Mouse (Mus musculus) CH12.LX (cell line): Measurements from ENCODE around the gene Lrch4. TPM values are rescaled to one million over a fixed set of nuclear protein-coding genes. Genes with fewer than 3 reads are reported as not detected.
A peak's percentile ranks its signal among the peaks of the same experiment; 100 is the strongest.

Experiments used
- DNase-seq: peaks from one replicate; pipeline ENCODE4 v3.0.0-alpha.2; 2013; ENCODE audit errors: extremely low read depth
- H3K27ac ChIP-seq: 2 replicates; pipeline ENCODE4 v1.5.1; 2012; ENCODE audit warnings: low read depth, mild to moderate bottlenecking, control low read depth, moderate library complexity; ENCODE audit not compliant: insufficient read depth
- H3K27me3 ChIP-seq: replicated peaks from 2 replicates; pipeline ENCODE3; 2012; ENCODE audit warnings: inconsistent platforms
- H3K36me3 ChIP-seq, 2 experiments: replicated peaks in 1 of 2; 2 replicates each; pipeline versions ENCODE3 to v1.6.1; 2012; ENCODE audit warnings: inconsistent platforms in 1 of 2, low read length in 1 of 2, mild to moderate bottlenecking in 1 of 2, mixed read lengths in 1 of 2, moderate library complexity in 1 of 2; ENCODE audit not compliant: control insufficient read depth in 1 of 2, insufficient read depth in 1 of 2
- H3K4me1 ChIP-seq, 2 experiments: 2 replicates each; pipeline ENCODE4 v1.6.1; 2012; ENCODE audit warnings: inconsistent platforms in 1 of 2, moderate library complexity in 1 of 2; ENCODE audit not compliant: insufficient read depth in 2 of 2, control insufficient read depth in 1 of 2
- H3K4me2 ChIP-seq: 2 replicates; pipeline ENCODE4 v1.6.1; 2012; ENCODE audit warnings: low read depth, mild to moderate bottlenecking, control low read depth; ENCODE audit not compliant: poor library complexity, insufficient read depth, severe bottlenecking
- H3K4me3 ChIP-seq, 3 experiments: fragments of 150-350 bp in 1 of 3; sonication (generic) in 1 of 3; replicated peaks in 1 of 3; 2 replicates each; pipeline versions ENCODE3 to v1.5.1; 2011 to 2012; ENCODE audit warnings: low read depth in 2 of 3, low read length in 2 of 3, mild to moderate bottlenecking in 2 of 3, moderate library complexity in 2 of 3, control low read depth in 1 of 3, improper control_type of control experiment in 1 of 3, inconsistent platforms in 1 of 3, mixed read lengths in 1 of 3; ENCODE audit not compliant: poor library complexity in 1 of 3
- H3K79me2 ChIP-seq: replicated peaks from 2 replicates; pipeline ENCODE4 v1.6.1; 2012; ENCODE audit warnings: mild to moderate bottlenecking, moderate library complexity; ENCODE audit not compliant: control insufficient read depth, poor library complexity, insufficient read depth, severe bottlenecking; ENCODE audit errors: extremely low read depth
- H3K9ac ChIP-seq: 2 replicates; pipeline ENCODE4 v1.6.1; 2012; ENCODE audit warnings: low read depth, mild to moderate bottlenecking, control low read depth, moderate library complexity; ENCODE audit not compliant: insufficient read depth
- H3K9me3 ChIP-seq: replicated peaks from 2 replicates; pipeline ENCODE3; 2012; ENCODE audit warnings: low read length, inconsistent platforms, mixed read lengths
- BHLHE40 ChIP-seq: IDR thresholded peaks from 2 replicates; pipeline ENCODE4 v1.6.1; 2011; ENCODE audit warnings: mild to moderate bottlenecking, low read depth, low read length, improper control_type of control experiment
- CHD1 ChIP-seq: IDR thresholded peaks from 2 replicates; pipeline ENCODE4 v1.6.1; 2012; ENCODE audit warnings: low read depth, low read length, improper control_type of control experiment, inconsistent platforms
- CHD2 ChIP-seq: IDR thresholded peaks from 2 replicates; pipeline ENCODE4 v1.6.1; 2011; ENCODE audit warnings: low read length, improper control_type of control experiment
- CTCF ChIP-seq, 2 experiments: IDR thresholded peaks in 1 of 2; conservative IDR thresholded peaks in 1 of 2; 2 replicates each; pipeline ENCODE4 v1.5.1; 2011 to 2012; ENCODE audit warnings: low read depth in 2 of 2, low read length in 2 of 2, improper control_type of control experiment in 1 of 2, inconsistent platforms in 1 of 2, mild to moderate bottlenecking in 1 of 2, moderate library complexity in 1 of 2
- E2F4 ChIP-seq: IDR thresholded peaks from 2 replicates; pipeline ENCODE4 v1.6.1; 2011; ENCODE audit warnings: low read depth, low read length, improper control_type of control experiment; ENCODE audit not compliant: insufficient replicate concordance
- ETS1 ChIP-seq: conservative IDR thresholded peaks from 2 replicates; pipeline ENCODE4 v1.6.1; 2012; ENCODE audit warnings: low read depth, mild to moderate bottlenecking, inconsistent platforms, low read length, improper control_type of control experiment, moderate library complexity
- JUN ChIP-seq: IDR thresholded peaks from 2 replicates; pipeline ENCODE4 v1.6.1; 2011; ENCODE audit warnings: low read depth, mild to moderate bottlenecking, low read length, improper control_type of control experiment, moderate library complexity; ENCODE audit not compliant: insufficient read depth
- MAZ ChIP-seq: IDR thresholded peaks from 2 replicates; pipeline ENCODE4 v1.6.1; 2012; ENCODE audit warnings: low read depth, mild to moderate bottlenecking, inconsistent platforms, low read length, improper control_type of control experiment, moderate library complexity
- MXI1 ChIP-seq: IDR thresholded peaks from 2 replicates; pipeline ENCODE4 v1.6.1; 2011; ENCODE audit warnings: mild to moderate bottlenecking, low read depth, low read length, improper control_type of control experiment
- NRF1 ChIP-seq: IDR thresholded peaks from 2 replicates; pipeline ENCODE4 v1.6.1; 2014; ENCODE audit warnings: low read depth, mild to moderate bottlenecking, inconsistent platforms, low read length, improper control_type of control experiment, moderate library complexity
- POLR2A ChIP-seq: IDR thresholded peaks from 2 replicates; pipeline ENCODE4 v1.6.1; 2011; ENCODE audit warnings: low read depth, mild to moderate bottlenecking, improper control_type of control experiment, low read length
- SIN3A ChIP-seq: IDR thresholded peaks from 2 replicates; pipeline ENCODE4 v1.6.1; 2012; ENCODE audit warnings: low read length, improper control_type of control experiment, inconsistent platforms
- TBP ChIP-seq: conservative IDR thresholded peaks from 2 replicates; pipeline ENCODE4 v1.6.1; 2011; ENCODE audit warnings: low read depth, low read length, improper control_type of control experiment
- UBTF ChIP-seq: IDR thresholded peaks from 2 replicates; pipeline ENCODE4 v1.6.1; 2012; ENCODE audit warnings: low read depth, mild to moderate bottlenecking, inconsistent platforms, low read length, improper control_type of control experiment, moderate library complexity
- USF2 ChIP-seq: conservative IDR thresholded peaks from 2 replicates; pipeline ENCODE4 v1.6.1; 2011; ENCODE audit warnings: low read depth, low read length, improper control_type of control experiment
- ZKSCAN1 ChIP-seq: IDR thresholded peaks from 2 replicates; pipeline ENCODE4 v1.6.1; 2012; ENCODE audit warnings: low read depth, inconsistent platforms, low read length, improper control_type of control experiment, borderline replicate concordance
- ZMIZ1 ChIP-seq: IDR thresholded peaks from 2 replicates; pipeline ENCODE4 v1.6.1; 2012; ENCODE audit warnings: low read depth, mild to moderate bottlenecking, inconsistent platforms, low read length, improper control_type of control experiment
- ZNF384 ChIP-seq: IDR thresholded peaks from 2 replicates; pipeline ENCODE4 v1.6.1; 2012; ENCODE audit warnings: low read depth, low read length, improper control_type of control experiment, inconsistent platforms
- dilution Hi-C: fragments of 300-500 bp; cut with MboI; formaldehyde crosslinking; loops from 2 replicates; pipeline ENCODE4 v1.14.3; 2020; ENCODE audit warnings: low sequenced_read_pairs; ENCODE audit not compliant: extremely low pct_unique_long_range_greater_than_20kb, extremely low pct_ligation_motif_present
- in situ Hi-C: fragments of 300-500 bp; cut with MboI; formaldehyde crosslinking; loops from 3 replicates; pipeline ENCODE4 v1.14.3; 2019; ENCODE audit warnings: low sequenced_read_pairs, low pct_ligation_motif_present, low pct_unique_long_range_greater_than_20kb, mixed read lengths
- polyA plus RNA-seq: library from polyadenylated mRNA; unstranded; fragments of >175 nt; gene quantifications from 2 replicates; pipeline ENCODE4 v1.2.1, GENCODE M21; 2012; ENCODE audit warnings: low read depth; ENCODE audit not compliant: insufficient read length
- total RNA-seq, 2 experiments: library from RNA; depleted of rRNA; stranded (reverse); fragments of 300-350 nt in 1 of 2; fragments of >200 nt in 1 of 2; gene quantifications; 2 replicates each; pipeline ENCODE4 v1.2.3; 2012 to 2014

Gene Lrch4
- total and polyA plus RNA-seq, 3 experiments: 9.9 to 62.1 (median 25.6) TPM

GRCm38 (mm10) chr5:137600619-137601364, 28.1 kb upstream of the Lrch4 start, which contains the start of gene Mospd3 (continued):
- TF ChIP-seq MAZ (0 out of 2 replicates have a peak, but pooled peaks have one; percentile 52), E2F4 (peak; percentile 84; the same call in 1 of the 2 replicates), BHLHE40 (no peak), TBP (peak; percentile 82), USF2 (no peak), ZKSCAN1 (no peak), ZNF384 (peak; percentile 46; the same call in 1 of the 2 replicates), CTCF (conservative IDR thresholded peaks at IDR 0.05 in 1 of 2, IDR thresholded peaks at IDR 0.05 in 1 of 2; ENCODE audit: low read depth in 2 of 2, low read length in 2 of 2) (no peak), CHD2 (peak; percentile 96), MXI1 (peak; percentile 54), ZMIZ1 (peak; percentile 89), JUN (no peak), ETS1 (no peak)

DNA sequence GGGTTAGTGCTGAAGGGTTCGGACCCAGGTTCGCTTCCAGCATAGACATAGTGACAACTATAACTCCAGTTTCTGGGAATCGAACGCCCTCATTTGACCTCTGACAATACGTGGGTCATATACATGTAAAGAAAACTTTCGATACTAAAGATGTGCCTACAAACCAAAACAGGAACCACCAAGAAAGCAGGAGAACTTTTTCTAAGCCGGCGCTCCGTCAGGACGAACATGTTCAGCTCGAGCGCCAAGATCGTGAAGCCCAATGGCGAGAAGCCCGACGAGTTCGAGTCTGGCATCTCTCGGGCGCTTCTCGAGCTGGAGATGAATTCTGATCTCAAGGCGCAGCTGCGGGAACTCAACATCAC, 27.6 kb upstream of the Lrch4 start:
- dilution Hi-C loops: no loop called here

More for the DNA sequence above, 27.6 kb upstream of the Lrch4 start:
- TF ChIP-seq UBTF: 0 out of 2 replicates have a peak, but pooled peaks have one; percentile 42
- TF ChIP-seq POLR2A: no peak
- no peak for TF ChIP-seq MXI1
- 0 out of 2 replicates have a peak, but pooled peaks have one; percentile 59 for TF ChIP-seq CHD1
- TF ChIP-seq SIN3A: peak; percentile 49; the same call in 1 of the 2 replicates
- TF ChIP-seq ZKSCAN1: no peak
- TF ChIP-seq NRF1: 0 out of 2 replicates have a peak, but pooled peaks have one; percentile 17
- H3K4me3 ChIP-seq: peak overlapping the region; percentile 60 to 71 (median 65)
- peaks cover 6% of the 10 kb centered on the region; the same call in 1 of the 2 replicates for H3K79me2 ChIP-seq
- H3K36me3 ChIP-seq: peaks cover 12 to 33% of the 10 kb centered on the region in 2 experiments
- H3K4me1 ChIP-seq: peaks cover 13 to 41% of the 10 kb centered on the region in 2 experiments
- no peaks in the 10 kb centered on the region for H3K27me3 ChIP-seq
- peak; percentile 37 for DNase-seq
- no peaks in the 10 kb centered on the region for H3K9me3 ChIP-seq
- in situ Hi-C loops: no loop called here
- peak overlapping the region; percentile 94 for H3K9ac ChIP-seq
- H3K4me2 ChIP-seq: peak overlapping the region; percentile 74
- no peak overlapping the region for H3K27ac ChIP-seq
